ENCODE assay signal across 11 mouse cellular contexts in genomic region chr5:65086522-65086921, GRCm38 (mm10). TPM values are rescaled to one million over a fixed set of nuclear protein-coding genes. Genes with fewer than 3 reads are reported as not detected.
DNase-seq lines count a peak whose midpoint lies in the region; ATAC-seq lines count a peak whose summit lies in the region.
"Had no signal": no experiment of that assay in that cellular context is flagged by ENCODE, and none has a peak within 500 bp of the region (broad histone marks: within the 10 kb centered on the region; RNA-seq: fewer than 3 reads in every experiment).

No protein-coding gene starts in this region.

- no peak overlapping the region for H3K4me3 ChIP-seq in intestine, embryonic 15.5 days (replicated peaks)
- H3K4me3 ChIP-seq: lung, embryonic 15.5 days had no signal

- H3K4me2 ChIP-seq in intestine, embryonic 15.5 days (replicated peaks) = no peak overlapping the region
- H3K4me2 ChIP-seq: lung, embryonic 15.5 days had no signal

- WGBS in intestine, embryonic 15.5 days = 65% methylated on average over 6 of the region's 6 CpGs

- no peaks in the 10 kb centered on the region for H3K36me3 ChIP-seq in intestine, embryonic 15.5 days
- H3K36me3 ChIP-seq: lung, embryonic 15.5 days had no signal

- no peak for ATAC-seq in intestine, embryonic 15.5 days

- peak; percentile 72 to 91 for DNase-seq in adrenal gland, adult (ENCODE audit: inconsistent age in 2 of 2, low spot score in 1 of 2)
- no peak for DNase-seq in adrenal gland, postnatal 4 days (ENCODE audit: low spot score in 2 of 2)
- DNase-seq in 3134 (ENCODE audit: extremely low read depth, insufficient read length, low spot score) = peak; percentile 50
- peak; percentile 91 for DNase-seq in fibroblast of lung, adult 2 months (ENCODE audit: low read depth)
- peak; percentile 76 for DNase-seq in kidney, postnatal 14 days
- DNase-seq in layer of hippocampus, adult 11-12 months (ENCODE audit: low spot score) = no peak
- DNase-seq in left cerebral cortex, adult 8-10 months (ENCODE audit: low spot score in 2 of 2) = no peak
- DNase-seq: thymus, adult 18-20 months had no signal

- no peaks in the 10 kb centered on the region for H3K9me3 ChIP-seq in intestine, embryonic 15.5 days
- H3K9me3 ChIP-seq: lung, embryonic 15.5 days had no signal

- H3K27me3 ChIP-seq in intestine, embryonic 15.5 days (replicated peaks) = no peaks in the 10 kb centered on the region
- H3K27me3 ChIP-seq: lung, embryonic 15.5 days had no signal

- H3K27ac ChIP-seq in intestine, embryonic 15.5 days = no peak overlapping the region
- H3K27ac ChIP-seq: lung, embryonic 15.5 days had no signal

- no peak overlapping the region for H3K9ac ChIP-seq in intestine, embryonic 15.5 days
- H3K9ac ChIP-seq: lung, embryonic 15.5 days had no signal

- H3K4me1 ChIP-seq in intestine, embryonic 15.5 days (replicated peaks) = no peaks in the 10 kb centered on the region

RNA-seq across cellular contexts. Expression of gene Tmem156, which starts 5.4 kb away (rescaled TPM):
- under 1 TPM; 0.22 to 0.54 TPM for total RNA-seq in adrenal gland, postnatal 4 days (2021)
- total RNA-seq in left cerebral cortex, adult 8-10 months (2022) = under 1 TPM; 0.58 to 0.82 (median 0.59) TPM
- 1.2 and 1.6 TPM in 2 replicates for polyA plus RNA-seq in intestine, embryonic 15.5 days (2015; fragmentation: Nextera tagmentation; extraction: Ambion mirVana)
- polyA plus RNA-seq: C2C12 had no signal

RNA-seq across cellular contexts. Expression of gene Klhl5, which starts 20.8 kb away (rescaled TPM):
- 10 to 100 TPM; 69.4 to 73.1 TPM for total RNA-seq in adrenal gland, postnatal 4 days (2021)
- 10 to 100 TPM; 38.4 to 43.1 (median 40.7) TPM for total RNA-seq in left cerebral cortex, adult 8-10 months (2022)
- polyA plus RNA-seq in intestine, embryonic 15.5 days (2015; fragmentation: Nextera tagmentation; extraction: Ambion mirVana) = 11.1 and 13.2 TPM in 2 replicates

Comparison
In these comparisons a context has a peak if more than half of its experiments do, and no peak if none do; other contexts are left out.
1. DNase-seq: peak in adrenal gland, adult (2 of 2), 3134 (single experiment), fibroblast of lung, adult 2 months (single experiment) and kidney, postnatal 14 days (single experiment); none in adrenal gland, postnatal 4 days (0 of 2), layer of hippocampus, adult 11-12 months (single experiment) and left cerebral cortex, adult 8-10 months (0 of 2).